Mouse (Mus musculus) layer of hippocampus, adult 8-10 months (tissue): ENCODE data around the gene Dstn. TPM values are rescaled to one million over a fixed set of nuclear protein-coding genes. Genes with fewer than 3 reads are reported as not detected.

Source experiments
- DNase-seq, 2 experiments: peaks; one replicate each; pipeline ENCODE4 v3.0.0; 2022; ENCODE audit warnings: low spot score in 2 of 2
- total RNA-seq, 4 experiments: library from RNA; stranded (reverse); gene quantifications; 2 replicates each; pipeline ENCODE4 v1.2.4; 2022

Dstn gene
- total RNA-seq, 4 experiments from 2014 or later: 176 to 193 (median 185) TPM

DNA sequence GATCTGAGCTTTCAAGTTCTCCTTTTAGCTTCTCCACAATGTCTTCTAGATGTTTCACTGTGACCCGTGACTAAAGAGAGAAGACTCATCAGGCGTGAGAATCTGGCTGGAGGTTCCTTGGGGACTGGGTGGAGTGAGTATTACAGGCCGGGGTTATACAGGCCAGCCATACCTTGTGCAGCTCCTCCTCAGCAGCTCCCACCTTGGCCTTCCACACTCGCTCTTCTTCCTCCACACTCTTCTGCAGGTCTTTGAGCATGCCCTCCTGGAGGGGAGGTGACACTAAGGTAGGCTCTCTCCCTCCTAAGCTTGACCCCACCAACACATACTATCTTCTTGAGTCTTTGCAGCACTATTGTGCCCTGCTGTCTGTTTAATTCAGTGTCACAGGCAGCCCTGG, 38.8 kb downstream of the Dstn start:
- DNase-seq: no peak

GRCm38 (mm10) chr2:143955004-143955403, 39.9 kb downstream of the Dstn start:
- DNase-seq: no peak

GRCm38 (mm10) chr2:143955746-143956145, 40.6 kb downstream of the Dstn start:
- DNase-seq: no peak

DNA sequence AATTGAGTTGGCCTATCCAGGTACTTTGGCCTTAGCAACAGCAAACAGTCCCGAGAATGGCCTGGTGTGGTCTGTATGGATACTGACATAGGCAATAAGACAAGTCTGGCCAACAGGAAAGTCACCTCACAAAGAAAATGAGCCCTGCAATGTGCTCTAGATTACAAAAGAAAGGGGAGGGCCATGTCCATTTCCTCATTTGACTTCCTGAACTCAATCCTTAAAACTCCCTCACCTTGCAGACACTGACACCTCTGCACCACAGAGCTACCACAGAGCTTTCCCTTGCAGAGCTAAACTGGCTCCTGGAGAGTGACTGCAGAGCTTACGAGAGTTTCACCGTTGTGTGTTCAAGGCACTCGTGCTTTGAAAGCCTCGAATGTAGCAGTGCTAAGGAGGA, 47.1 kb downstream of the Dstn start:
- DNase-seq: no peak

- DNase-seq: no peak
Measured at GRCm38 (mm10) chr2:143963318-143963717, 48.2 kb downstream of the Dstn start.

DNA sequence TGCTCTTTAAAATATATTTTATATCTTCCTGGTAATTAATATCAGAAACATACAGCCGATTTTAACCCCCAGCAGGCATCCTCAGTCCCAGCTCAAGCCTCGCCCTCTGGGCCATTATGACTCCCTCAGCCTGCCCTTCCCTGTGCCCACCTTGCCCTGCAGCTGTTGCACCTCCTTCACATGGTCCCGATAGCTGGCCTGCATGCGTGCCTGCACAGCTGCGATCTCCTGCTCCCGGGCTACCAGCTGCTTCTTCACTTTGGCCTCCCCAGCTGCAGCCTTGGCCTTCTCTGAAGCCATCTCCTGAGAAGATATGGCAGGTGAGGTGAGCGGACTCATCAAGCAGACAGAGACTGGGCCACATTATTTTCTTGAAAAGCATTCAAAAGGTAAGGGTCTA, 54.1 kb downstream of the Dstn start:
- no peak for DNase-seq

- no peak for DNase-seq
Measured at GRCm38 (mm10) chr2:143970841-143971240, 55.7 kb downstream of the Dstn start.

DNA sequence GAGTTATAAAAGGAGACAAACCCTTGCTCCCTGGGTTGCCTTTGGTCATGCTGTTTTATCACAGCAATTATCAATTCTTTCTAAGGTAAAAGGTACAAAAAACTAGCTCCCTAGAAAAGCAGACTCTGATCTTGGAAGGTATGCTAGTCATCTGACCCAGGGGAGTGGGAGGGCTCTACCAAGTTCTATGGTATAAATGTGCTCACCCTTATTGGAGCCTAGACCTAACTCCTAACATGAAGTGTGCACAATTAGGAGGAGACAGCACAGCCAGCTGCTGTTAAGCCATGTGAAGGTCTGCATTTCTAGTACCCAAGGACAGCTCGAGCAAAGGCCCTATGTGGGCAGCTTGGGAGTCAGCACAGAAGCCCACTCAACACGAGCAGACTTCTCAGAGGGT, 56.8 kb downstream of the Dstn start:
- DNase-seq: no peak

GRCm38 (mm10) chr2:143973161-143973560, 58.0 kb downstream of the Dstn start:
- no peak for DNase-seq

DNA sequence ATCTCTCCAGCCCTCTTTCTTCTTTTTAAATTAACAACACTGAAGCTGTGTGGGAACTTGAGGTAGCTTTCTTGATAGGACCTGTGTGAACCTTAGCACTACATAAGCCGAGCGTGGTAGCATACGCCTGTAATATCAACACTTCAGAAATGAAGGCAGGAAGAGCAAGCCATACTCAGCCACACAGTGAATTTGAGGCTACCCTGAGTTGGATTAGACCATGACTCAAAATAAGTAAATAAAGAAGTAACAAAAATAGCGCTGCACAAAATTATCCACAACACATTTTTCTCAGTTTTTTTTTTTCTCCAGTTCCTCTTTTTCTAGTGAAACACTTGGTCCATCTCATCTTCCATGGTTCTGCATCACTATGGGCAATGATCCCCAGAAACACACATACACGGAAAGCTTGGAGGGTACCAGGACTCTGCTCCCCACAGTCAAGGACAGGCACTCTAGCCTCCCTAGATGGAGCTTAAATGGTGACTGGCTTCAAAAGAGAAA, 60.1 kb downstream of the Dstn start:
- DNase-seq: no peak

- DNase-seq: no peak
Measured at GRCm38 (mm10) chr2:143978444-143979147, 63.5 kb downstream of the Dstn start.

DNA sequence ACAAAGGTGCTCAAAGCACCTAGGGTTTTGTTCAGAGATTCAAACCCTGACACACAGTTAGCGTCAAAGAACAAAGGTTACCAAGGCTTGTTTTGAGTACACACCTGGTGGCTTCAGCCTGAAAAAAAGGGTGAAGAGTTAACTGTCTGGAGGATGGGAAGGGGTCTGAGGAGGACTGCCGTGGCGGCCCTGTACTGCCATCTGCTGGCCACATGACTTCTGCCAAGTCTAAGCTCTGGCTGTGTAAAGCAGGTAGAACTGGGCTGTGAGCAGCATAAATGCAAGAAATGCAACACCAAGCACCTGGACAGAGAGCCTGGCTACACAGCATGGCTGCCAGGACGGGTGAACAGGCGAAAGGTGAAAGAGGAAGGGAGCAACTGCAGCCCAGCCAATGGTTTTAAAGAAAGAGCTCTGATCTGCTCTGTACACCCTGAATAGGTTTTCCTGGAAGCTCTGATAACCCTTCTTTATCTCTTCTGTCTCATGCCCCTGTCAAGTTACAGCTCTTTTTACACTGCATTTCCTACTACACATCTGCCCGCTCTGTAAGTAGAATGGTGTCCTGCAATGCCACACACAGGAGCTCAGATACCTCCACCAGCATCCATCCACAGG, 65.8 kb downstream of the Dstn start:
- DNase-seq: peak; percentile 39 to 67

DNA sequence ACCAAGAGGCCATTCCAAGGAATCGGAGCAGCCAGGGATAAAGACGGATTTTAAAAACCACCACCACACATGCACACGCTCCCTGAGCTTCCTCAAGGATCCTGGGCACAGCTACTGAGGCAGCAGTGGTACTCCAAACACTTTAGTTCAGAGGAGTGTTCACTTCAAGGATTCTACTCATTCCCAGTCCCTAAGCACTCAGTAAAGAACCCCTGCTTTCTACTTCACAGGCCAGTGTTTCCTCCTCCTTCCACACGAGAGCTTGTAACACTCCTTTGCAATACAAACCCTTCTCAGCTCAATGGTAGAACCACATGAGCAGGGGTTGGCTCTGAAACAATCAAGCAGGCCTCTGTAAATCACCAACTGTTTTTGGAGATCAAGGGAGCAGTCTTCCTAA, 67.0 kb downstream of the Dstn start:
- no peak for DNase-seq

GRCm38 (mm10) chr2:143982901-143983300, 67.8 kb downstream of the Dstn start:
- DNase-seq: peak; percentile 27 to 44

- DNase-seq: no peak
Measured at GRCm38 (mm10) chr2:143983482-143983881, 68.4 kb downstream of the Dstn start.

GRCm38 (mm10) chr2:143987485-143987884, 72.4 kb downstream of the Dstn start:
- no peak for DNase-seq

- DNase-seq: no peak
Measured at GRCm38 (mm10) chr2:143988016-143988415, 72.9 kb downstream of the Dstn start.

DNA sequence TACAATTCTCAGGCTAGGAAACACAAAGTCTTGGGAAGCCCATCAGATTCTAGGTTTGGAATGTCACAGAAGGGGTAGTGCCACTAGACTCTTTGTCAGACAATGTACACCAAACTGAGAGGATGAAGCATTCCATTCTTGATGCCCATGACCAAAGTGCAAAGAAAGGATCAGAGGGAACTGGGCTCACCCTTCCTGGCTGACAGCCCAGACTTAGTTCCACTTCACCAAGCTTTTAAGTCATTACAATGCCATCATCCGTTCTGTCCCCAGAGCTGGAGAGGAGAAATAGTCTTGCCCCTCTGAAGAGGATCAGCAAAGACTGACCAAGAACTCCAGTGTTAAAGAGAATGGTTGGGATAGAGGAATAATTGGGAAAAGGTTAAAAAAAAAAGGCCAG, 75.9 kb downstream of the Dstn start:
- DNase-seq: no peak

GRCm38 (mm10) chr2:143991964-143992672, 77.0 kb downstream of the Dstn start:
- no peak for DNase-seq
